Mouse (Mus musculus): Measurements from ENCODE around the gene Panx3.

Panx3 gene

DNA sequence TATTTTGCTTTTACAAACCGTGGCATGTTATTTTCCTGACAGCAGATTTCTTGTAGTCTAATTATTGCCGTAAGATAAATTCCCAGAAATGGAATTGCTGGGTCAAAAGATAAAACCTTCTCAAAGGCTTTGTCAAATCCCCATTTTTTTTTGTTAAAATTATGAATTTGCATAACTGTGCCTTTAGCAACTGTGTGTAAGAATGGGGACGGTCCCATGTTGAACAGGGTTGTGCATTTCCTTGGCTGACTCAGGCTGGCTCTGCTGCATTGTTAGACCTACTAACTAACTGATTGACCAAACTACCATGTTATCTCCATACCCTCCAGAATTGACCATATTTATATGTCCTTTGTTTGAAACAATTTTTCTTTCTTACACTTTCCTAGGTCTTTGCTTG, 34.8 kb downstream of the Panx3 start:
- WGBS, result 93% methylated on average over 3 of the region's 3 CpGs

DNA sequence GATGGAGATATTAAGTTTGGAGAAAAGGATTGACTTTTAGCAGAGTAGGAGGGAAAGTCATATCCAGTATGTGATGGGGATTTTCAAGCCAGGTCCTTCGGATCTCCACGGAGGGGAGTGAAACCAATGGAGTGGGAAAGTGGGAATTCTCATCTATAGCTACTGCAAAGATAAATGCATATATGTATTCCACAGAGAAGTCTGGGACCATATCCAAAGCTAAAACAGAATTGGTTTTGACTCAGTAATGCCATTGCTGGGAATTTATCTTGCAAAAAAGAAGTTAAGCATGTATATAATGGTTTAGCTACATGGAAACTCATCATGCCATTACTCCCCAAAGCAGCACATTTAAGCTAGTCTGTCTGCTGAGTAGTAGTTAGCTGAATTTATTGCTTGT, 36.7 kb downstream of the Panx3 start:
- 45% methylated on average over 2 of the region's 2 CpGs for WGBS

DNA sequence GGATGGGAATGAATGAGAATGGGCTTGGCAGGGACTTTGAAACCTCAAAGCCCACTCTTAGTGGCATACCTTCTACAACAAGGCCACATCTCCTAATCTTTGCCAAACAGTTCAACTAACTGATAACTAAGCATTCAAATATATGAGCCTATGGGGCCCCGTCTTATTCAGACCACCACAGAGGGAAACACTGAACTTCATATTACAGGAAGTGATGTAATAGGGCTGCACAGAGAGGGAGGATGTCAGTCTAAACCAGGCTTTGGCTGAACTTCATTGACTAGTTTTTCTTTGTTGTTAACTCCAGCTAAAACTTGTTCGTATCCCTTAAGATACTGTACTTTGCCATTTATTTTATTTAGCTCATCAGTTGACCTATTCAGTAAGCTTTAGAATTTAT, 39.1 kb downstream of the Panx3 start:
- 85% methylated on average over 2 of the region's 2 CpGs for WGBS

DNA sequence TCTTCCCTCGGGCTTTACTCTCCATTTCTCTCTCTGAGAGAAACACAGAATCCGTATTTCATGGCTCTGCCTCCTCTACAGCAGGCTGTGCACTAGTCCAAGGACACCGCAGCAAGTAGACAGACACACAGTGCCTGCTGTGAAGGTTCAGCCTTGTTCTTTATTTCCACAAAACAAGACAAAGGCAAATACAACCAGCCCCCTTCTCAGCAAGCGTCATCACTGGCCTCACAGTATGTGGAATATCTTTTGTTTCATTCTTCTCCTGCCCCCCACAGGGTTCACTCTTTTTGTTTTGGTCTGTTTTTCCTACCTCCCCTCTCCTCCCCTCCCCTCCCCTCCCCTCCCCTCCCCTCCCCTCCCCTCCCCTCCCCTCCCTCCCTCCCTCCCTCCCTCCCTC, 40.5 kb downstream of the Panx3 start:
- WGBS, result 62% methylated on average over 4 of the region's 4 CpGs

DNA sequence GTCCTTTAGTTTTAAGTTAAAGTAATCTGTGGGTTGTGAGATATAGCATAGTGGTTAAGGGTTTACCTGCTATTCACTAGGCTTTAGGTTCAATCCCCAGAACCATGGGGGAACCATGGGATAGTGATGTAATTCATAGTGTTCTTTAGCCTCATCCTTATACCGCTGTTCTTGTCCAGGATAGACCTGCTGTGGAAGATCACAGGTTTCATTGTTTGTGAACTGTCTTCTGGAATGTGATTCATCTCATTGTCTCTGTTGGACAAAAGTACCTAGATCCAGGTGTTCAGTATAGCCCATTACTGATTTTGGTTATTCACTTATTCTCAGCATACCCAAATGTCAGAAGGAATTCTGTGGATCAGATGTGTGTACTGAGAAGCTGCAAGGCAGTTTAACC, 41.8 kb downstream of the Panx3 start:
- WGBS, result 98% methylated on average over 1 of the region's 1 CpGs

DNA sequence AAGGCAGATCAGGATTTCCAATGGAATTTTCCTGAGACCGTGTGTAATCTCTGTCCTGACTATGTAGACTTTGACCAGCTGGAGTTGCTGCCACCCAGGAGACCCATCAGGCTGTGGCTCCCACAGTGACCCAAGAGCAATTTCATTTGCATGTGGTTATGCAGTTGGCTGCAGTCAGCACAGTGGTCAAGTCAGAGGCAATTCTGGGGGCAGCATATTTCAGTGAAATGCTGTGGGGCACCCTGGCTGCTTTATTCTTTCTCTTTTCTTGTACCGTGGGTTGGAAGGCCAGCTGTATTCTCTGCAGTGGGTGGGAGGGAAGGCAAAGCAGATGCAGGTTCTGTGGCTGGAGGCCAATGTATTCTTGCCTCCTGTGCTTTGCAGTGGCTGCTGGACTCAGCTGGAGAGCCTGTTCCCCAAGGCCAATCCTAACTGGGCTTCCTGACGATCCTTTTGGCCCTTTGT, 42.9 kb downstream of the Panx3 start:
- 23% methylated on average over 3 of the region's 3 CpGs for WGBS

DNA sequence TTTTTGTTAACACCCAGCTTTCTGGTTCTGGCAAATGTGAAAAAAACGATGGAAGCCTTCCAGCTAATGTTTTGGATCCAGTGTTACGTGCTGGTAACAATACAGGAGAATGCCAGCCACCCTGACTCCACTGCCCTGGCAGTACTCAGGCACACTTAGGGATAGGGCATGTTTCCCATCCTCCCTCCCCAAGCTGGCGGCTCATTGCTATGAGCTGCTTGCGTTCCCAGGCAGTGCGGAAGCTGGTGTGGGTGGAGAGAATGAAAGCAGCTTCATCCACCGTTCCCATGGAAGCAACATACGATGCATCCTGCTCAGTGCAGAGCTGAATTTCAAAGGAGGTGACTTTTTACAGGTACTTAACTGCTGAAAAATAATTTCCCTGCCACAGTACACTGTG, 43.4 kb downstream of the Panx3 start:
- WGBS, result 19% methylated on average over 7 of the region's 7 CpGs

DNA sequence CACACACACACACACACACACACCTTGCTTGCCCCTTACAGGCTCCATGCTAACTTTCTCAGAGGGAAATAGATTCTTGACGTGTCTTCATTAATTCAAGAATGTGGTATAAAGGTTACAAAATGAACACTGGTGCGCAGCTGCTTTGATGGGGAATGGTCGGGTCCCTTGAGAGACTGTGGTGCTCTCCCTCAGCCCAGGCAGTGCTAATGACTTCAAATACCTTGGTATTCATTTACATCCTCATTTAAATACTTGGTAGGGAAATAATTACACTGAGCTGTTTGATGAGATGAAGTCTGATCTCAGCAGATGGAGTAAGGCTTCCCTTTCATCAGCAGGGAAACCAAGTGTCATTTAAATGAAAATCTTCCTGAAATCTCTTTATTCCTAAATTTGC, 43.9 kb downstream of the Panx3 start:
- 41% methylated on average over 3 of the region's 3 CpGs for WGBS

DNA sequence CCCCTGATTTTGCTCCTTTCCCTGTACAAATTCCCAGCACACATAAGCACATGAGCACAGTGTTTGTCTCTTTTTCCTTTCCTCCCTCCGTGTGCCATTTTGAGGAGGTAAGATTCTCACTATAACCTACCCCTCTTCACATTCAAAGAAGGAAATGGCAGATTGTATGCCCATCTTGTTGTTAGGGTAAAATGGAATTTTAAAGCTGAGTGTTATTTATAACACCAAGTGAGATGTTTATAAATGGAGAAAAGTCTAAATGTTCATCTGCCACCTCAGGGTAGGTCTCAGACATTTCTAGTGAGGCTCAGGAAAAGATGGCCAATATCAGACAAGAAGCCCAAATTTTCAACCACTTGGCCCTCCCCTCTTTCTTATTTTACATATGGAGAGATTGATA, 44.5 kb downstream of the Panx3 start:
- 44% methylated on average over 1 of the region's 1 CpGs for WGBS

DNA sequence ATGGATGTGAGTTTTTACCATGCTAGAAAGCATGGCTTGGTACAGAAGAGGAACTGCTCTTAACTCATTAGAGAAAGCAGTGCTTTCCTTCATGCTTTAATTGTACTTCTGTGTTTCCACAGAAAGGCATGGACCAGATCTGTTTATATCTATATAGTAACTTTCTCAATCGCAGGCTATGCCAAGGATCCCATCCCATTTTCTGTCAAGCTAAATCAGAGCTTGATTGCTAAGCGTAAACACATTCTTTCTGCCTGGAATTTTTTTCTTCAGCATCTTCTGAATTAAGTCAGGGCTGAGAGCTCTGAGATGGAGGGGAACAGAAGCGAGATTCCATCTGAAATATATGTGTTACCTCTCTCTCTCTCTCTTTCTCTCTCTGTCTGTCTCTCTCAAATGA, 45.1 kb downstream of the Panx3 start:
- WGBS, result 50% methylated on average over 3 of the region's 3 CpGs

DNA sequence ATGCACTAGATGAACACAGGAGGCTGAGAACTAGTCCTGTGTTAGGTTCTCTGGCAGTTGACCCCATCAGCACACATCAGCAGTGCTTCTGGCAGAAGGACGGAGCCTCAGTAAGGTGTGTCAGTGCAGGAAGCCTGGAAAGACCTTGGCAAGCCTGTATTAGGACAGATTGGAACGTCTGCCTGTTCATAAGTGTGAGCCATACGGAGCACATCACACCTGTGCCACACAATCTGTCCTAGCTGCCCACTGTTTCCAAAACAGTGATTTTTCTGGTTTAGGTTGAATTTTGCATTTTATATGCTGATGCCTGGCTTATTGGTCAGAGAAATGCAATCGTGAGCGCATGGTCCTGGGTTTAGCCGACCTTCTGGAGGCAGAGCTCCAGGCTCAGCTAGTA, 47.7 kb downstream of the Panx3 start:
- WGBS, result 52% methylated on average over 6 of the region's 6 CpGs

DNA sequence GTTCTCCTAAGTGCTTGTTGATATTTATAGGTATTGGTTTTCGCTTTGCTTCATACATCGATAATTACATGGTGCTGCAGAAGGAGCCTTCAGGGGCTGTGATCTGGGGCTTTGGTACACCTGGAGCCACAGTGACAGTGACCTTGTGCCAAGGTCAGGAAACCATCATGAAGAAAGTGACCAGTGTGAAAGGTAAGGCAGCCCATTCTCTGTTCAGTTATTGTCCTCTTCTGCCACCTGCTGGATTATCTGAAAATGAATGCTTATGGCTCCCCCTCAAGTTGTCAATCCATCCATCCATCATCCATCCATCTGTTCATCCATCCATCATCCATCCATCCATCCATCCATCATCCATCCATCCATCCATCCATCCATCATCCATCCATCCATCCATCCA, 52.3 kb downstream of the Panx3 start:
- 52% methylated on average over 2 of the region's 2 CpGs for WGBS

DNA sequence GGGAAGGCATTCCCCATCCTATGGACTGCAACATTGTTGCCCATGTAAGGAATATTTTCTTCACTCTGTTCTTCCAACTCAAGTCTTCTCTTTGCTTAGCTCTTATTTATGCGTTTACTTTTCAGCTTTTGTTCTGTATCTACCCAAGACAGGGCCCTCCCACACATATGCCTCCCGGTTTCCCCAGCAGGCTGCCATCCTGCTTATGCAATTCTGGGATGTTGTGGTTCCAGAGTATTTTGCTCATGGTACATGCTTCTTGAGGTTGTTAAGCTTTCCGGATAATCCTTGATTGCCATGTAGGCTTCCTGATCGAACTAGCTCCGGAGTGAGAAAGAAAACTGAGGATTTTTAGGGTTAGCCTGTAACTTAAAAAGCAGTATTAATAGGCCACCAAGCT, 53.8 kb downstream of the Panx3 start:
- WGBS, result 35% methylated on average over 5 of the region's 5 CpGs

DNA sequence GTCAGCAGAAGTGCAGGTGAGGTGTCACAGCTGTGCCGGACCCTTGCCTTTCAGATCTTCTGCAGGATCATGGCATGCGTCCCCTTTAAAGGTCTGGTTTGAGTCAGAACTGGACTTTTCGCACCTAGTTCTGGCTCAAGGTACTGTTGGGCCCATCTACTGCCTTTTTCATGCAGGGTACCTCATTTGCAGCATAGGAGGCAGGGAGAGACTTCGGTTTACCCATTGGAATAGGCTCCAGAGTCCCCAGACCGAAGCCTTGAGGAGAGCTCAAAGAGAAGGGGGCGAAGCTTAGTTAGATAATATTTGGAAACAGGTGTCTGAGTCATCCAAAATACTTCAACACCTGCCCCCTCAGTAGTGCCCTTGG, 55.1 kb downstream of the Panx3 start:
- WGBS, result 14% methylated on average over 6 of the region's 6 CpGs

DNA sequence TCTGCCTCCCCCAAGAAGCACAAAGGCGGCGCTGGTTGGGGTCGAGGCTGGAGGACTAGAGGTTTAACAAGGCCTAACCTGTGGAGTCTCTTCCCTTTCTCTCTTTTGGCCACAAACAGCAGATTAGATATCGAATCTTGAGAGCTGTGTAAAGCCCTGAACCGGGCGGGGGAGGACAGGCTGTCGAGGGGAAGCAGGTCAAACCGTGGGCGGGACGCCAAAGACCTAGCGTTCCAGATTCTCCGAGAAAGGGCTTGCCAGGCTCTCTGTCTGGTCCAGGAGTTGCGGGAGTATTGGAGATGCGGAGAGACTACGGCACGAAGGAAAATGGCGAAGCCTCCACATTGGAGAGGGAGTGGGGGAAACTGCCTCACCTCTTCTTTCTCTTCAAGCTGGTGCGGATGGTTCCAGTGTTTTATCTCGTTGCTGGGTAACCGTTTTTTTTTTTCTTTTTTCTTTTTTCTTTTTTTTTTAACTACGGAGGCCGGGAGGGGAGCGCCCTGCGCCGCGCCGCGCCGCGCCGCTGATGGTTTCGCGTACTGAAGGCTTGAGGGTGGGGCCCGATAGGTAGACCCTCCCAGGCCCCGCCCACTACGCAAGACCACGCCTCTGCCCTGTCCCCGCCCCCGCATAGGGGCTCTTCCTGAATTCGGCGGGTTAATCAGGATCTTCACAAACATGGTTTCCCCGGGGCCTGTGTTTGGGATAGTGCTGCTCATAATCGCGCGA, 55.7 kb downstream of the Panx3 start, which contains the start of gene Spa17:
TSS of gene Spa17 (minus strand) at position 541 of the 729 bp plus-strand sequence.
- under 1% methylated on average over 45 of the region's 45 CpGs for WGBS
